Mouse (Mus musculus) erythroid progenitor cell, adult 5-6 weeks (primary cell): ENCODE results near the gene Gm10277. TPM values are rescaled to one million over a fixed set of nuclear protein-coding genes. Genes with fewer than 3 reads are reported as not detected.

ENCODE experiments used
- ATAC-seq: replicated peaks from 2 replicates; pipeline ENCODE4 v1.8.0; 2016; ENCODE audit warnings: moderate number of reproducible peaks, mild to moderate bottlenecking, moderate TSS enrichment, inconsistent platforms; ENCODE audit not compliant: poor library complexity, low FRiP score, severe bottlenecking
- total RNA-seq, 2 experiments: library from RNA; stranded (forward) in 1 of 2; stranded (reverse) in 1 of 2; fragments of 150-400 nt in 1 of 2; fragments of 186-747, 209-891 nt in 1 of 2; gene quantifications; 2 replicates each; pipeline versions ENCODE4 v1.2.3 to v1.2.4; 2015 to 2017; ENCODE audit warnings: low replicate concordance in 2 of 2

Gm10277 gene
- total RNA-seq, 2 experiments from 2014 or later: not detected

DNA sequence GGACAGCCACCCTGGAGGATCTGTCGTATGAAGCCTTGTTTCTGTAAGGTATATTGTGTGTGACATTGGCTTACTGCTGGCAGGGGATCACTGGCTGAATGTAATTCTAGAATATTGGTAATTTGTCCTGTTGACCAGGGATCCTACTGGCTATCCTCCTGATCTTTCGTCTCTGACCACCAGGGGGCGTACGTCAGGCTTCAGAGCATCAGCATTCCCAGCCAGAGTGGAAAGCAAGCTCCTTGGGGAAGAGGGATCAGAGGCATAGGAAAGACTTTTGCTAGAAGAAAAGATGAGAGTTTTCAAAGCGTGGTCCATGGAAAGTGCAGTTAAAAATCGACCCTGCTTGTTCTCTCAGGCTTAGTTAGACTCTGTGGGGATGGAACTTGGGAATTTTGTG, 50.3 kb downstream of the Gm10277 start:
- ATAC-seq: peak; percentile 90

Other genes with a start within 250 kb of the Gm10277 start
- 25.6 and 28.9 TPM in 2 replicates for gene Taok1, start 179.9 kb downstream of the Gm10277 start, total RNA-seq (2015; ENCODE audit: low replicate concordance)
- gene Taok1, start 179.9 kb downstream of the Gm10277 start, total RNA-seq (2017; ENCODE audit: low replicate concordance): 35.2 and 43.4 TPM in 2 replicates
- 21.6 and 37.3 TPM in 2 replicates for gene Nufip2, start 101.6 kb downstream of the Gm10277 start, total RNA-seq (2015; ENCODE audit: low replicate concordance)
- gene Nufip2, start 101.6 kb downstream of the Gm10277 start, total RNA-seq (2017; ENCODE audit: low replicate concordance): 30.0 and 42.2 TPM in 2 replicates
- gene Cryba1, start 62.5 kb downstream of the Gm10277 start, total RNA-seq (2015; ENCODE audit: low replicate concordance): not detected in 2 replicates
- not detected in 2 replicates for gene Cryba1, start 62.5 kb downstream of the Gm10277 start, total RNA-seq (2017; ENCODE audit: low replicate concordance)
- 8.8 and 12.6 TPM in 2 replicates for gene Myo18a, start 24.5 kb downstream of the Gm10277 start, total RNA-seq (2015; ENCODE audit: low replicate concordance)
- 24.8 and 48.5 TPM in 2 replicates for gene Myo18a, start 24.5 kb downstream of the Gm10277 start, total RNA-seq (2017; ENCODE audit: low replicate concordance)
- gene Pipox, start 106.3 kb upstream of the Gm10277 start, total RNA-seq (2015; ENCODE audit: low replicate concordance): not detected in 2 replicates
- not detected in 2 replicates for gene Pipox, start 106.3 kb upstream of the Gm10277 start, total RNA-seq (2017; ENCODE audit: low replicate concordance)
- gene Sez6, start 143.1 kb upstream of the Gm10277 start, total RNA-seq (2015; ENCODE audit: low replicate concordance): not detected in 2 replicates
- not detected in 2 replicates for gene Sez6, start 143.1 kb upstream of the Gm10277 start, total RNA-seq (2017; ENCODE audit: low replicate concordance)
- 45.7 and 92.3 TPM in 2 replicates for gene Phf12, start 195.0 kb upstream of the Gm10277 start, total RNA-seq (2015; ENCODE audit: low replicate concordance)
- 27.2 and 39.9 TPM in 2 replicates for gene Phf12, start 195.0 kb upstream of the Gm10277 start, total RNA-seq (2017; ENCODE audit: low replicate concordance)
- gene Dhrs13, start 244.5 kb upstream of the Gm10277 start, total RNA-seq (2015; ENCODE audit: low replicate concordance): 10.1 and 10.8 TPM in 2 replicates
- gene Dhrs13, start 244.5 kb upstream of the Gm10277 start, total RNA-seq (2017; ENCODE audit: low replicate concordance): 7.1 and 10.8 TPM in 2 replicates